ENCODE assay signal across 9 mouse cellular contexts in the genomic region with DNA sequence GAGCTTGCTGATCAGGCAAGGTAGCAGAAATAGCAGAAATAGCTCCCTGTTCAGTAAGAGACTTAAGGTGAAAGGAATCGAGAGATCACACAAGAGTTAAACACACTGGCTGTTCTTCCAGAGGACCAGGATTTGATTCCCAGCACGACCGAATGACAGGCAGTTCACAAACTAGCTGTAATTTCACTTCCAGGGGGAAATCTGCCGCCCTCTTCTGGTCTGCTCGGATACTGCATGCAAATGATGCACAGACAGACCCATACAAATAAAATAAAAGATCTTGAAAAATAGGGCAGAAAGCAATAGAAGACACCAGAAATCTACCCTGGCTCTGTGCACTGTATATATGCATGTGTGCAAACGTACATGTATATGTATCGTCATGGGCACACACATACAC. TPM values are rescaled to one million over a fixed set of nuclear protein-coding genes. Genes with fewer than 3 reads are reported as not detected.
DNase-seq lines count a peak whose midpoint lies in the region; ATAC-seq and TF ChIP-seq lines count a peak whose summit lies in the region.
"Had no signal": no experiment of that assay in that cellular context is flagged by ENCODE, and none has a peak within 500 bp of the region (broad histone marks: within the 10 kb centered on the region; RNA-seq: fewer than 3 reads in every experiment).

No protein-coding gene starts in this region.

- no peak overlapping the region for H3K9ac ChIP-seq in intestine, postnatal 0 days (ENCODE audit: low read depth, low read length)
- H3K9ac ChIP-seq in intestine, embryonic 15.5 days, result no peak overlapping the region
- no peak overlapping the region for H3K9ac ChIP-seq in ES-Bruce4 (ENCODE audit: low read depth, poor library complexity, severe bottlenecking)
- H3K9ac ChIP-seq in forebrain, embryonic 13.5 days, result no peak overlapping the region
- H3K9ac ChIP-seq: lung, embryonic 15.5 days had no signal

- H3K4me2 ChIP-seq in intestine, postnatal 0 days (replicated peaks; ENCODE audit: low read depth), result no peak overlapping the region
- no peak overlapping the region for H3K4me2 ChIP-seq in intestine, embryonic 15.5 days (replicated peaks)
- no peak overlapping the region for H3K4me2 ChIP-seq in forebrain, embryonic 13.5 days
- H3K4me2 ChIP-seq: lung, embryonic 15.5 days had no signal

- no peaks in the 10 kb centered on the region for H3K27me3 ChIP-seq in intestine, postnatal 0 days (replicated peaks; ENCODE audit: control insufficient read depth, insufficient read depth, low read length)
- no peaks in the 10 kb centered on the region for H3K27me3 ChIP-seq in intestine, embryonic 15.5 days (replicated peaks)
- H3K27me3 ChIP-seq in ES-Bruce4 (ENCODE audit: control insufficient read depth, insufficient read depth, low read length, poor library complexity, severe bottlenecking), result no peaks in the 10 kb centered on the region
- H3K27me3 ChIP-seq in forebrain, embryonic 13.5 days, result no peaks in the 10 kb centered on the region
- H3K27me3 ChIP-seq: lung, embryonic 15.5 days had no signal

- H3K9me3 ChIP-seq in intestine, postnatal 0 days (ENCODE audit: control insufficient read depth), result no peaks in the 10 kb centered on the region
- H3K9me3 ChIP-seq in intestine, embryonic 15.5 days, result no peaks in the 10 kb centered on the region
- H3K9me3 ChIP-seq in ES-Bruce4 (replicated peaks; ENCODE audit: control insufficient read depth, insufficient read depth, low read length, poor library complexity, severe bottlenecking), result no peaks in the 10 kb centered on the region
- no peaks in the 10 kb centered on the region for H3K9me3 ChIP-seq in forebrain, embryonic 13.5 days (replicated peaks)
- H3K9me3 ChIP-seq: lung, embryonic 15.5 days had no signal

- H3K27ac ChIP-seq in intestine, postnatal 0 days (ENCODE audit: low read depth, low read length), result no peak overlapping the region
- H3K27ac ChIP-seq in intestine, embryonic 15.5 days, result no peak overlapping the region
- no peak overlapping the region for H3K27ac ChIP-seq in ES-Bruce4 (ENCODE audit: insufficient read depth, low read length)
- no peak overlapping the region for H3K27ac ChIP-seq in forebrain, embryonic 13.5 days
- H3K27ac ChIP-seq: lung, embryonic 15.5 days had no signal

- H3K4me1 ChIP-seq in intestine, postnatal 0 days (replicated peaks; ENCODE audit: control insufficient read depth, insufficient read depth, low read length), result no peaks in the 10 kb centered on the region
- peaks cover 4% of the 10 kb centered on the region for H3K4me1 ChIP-seq in intestine, embryonic 15.5 days (replicated peaks)
- no peaks in the 10 kb centered on the region for H3K4me1 ChIP-seq in ES-Bruce4 (ENCODE audit: control insufficient read depth, insufficient read depth, low read length)
- peaks cover 14% of the 10 kb centered on the region for H3K4me1 ChIP-seq in forebrain, embryonic 13.5 days

- no peak overlapping the region for H3K4me3 ChIP-seq in intestine, postnatal 0 days (ENCODE audit: low read depth, low read length)
- no peak overlapping the region for H3K4me3 ChIP-seq in intestine, embryonic 15.5 days (replicated peaks)
- no peak overlapping the region for H3K4me3 ChIP-seq in ES-Bruce4 (ENCODE audit: low read depth, low read length)
- H3K4me3 ChIP-seq in forebrain, embryonic 13.5 days, result no peak overlapping the region
- H3K4me3 ChIP-seq: lung, embryonic 15.5 days had no signal

- no peak for ATAC-seq in intestine, postnatal 0 days
- no peak for ATAC-seq in intestine, embryonic 15.5 days
- no peak for ATAC-seq in forebrain, embryonic 13.5 days

- no peaks in the 10 kb centered on the region for H3K36me3 ChIP-seq in intestine, postnatal 0 days (ENCODE audit: control insufficient read depth, insufficient read depth)
- no peaks in the 10 kb centered on the region for H3K36me3 ChIP-seq in intestine, embryonic 15.5 days
- H3K36me3 ChIP-seq in ES-Bruce4 (ENCODE audit: control insufficient read depth, insufficient read depth, low read length, poor library complexity, severe bottlenecking), result no peaks in the 10 kb centered on the region
- no peaks in the 10 kb centered on the region for H3K36me3 ChIP-seq in forebrain, embryonic 13.5 days (ENCODE audit: poor library complexity, severe bottlenecking)
- H3K36me3 ChIP-seq: lung, embryonic 15.5 days had no signal

- DNase-seq in 416B (ENCODE audit: low read depth), result peak; percentile 66
- DNase-seq in lung, postnatal 10 days, result peak; percentile 35
- DNase-seq in layer of hippocampus, postnatal 10 days (ENCODE audit: low spot score in 2 of 2), result no peak
- DNase-seq in gastrocnemius, postnatal 10 days, result no peak

- peak; percentile 65 for TF ChIP-seq CTCF in intestine, postnatal 0 days (IDR thresholded peaks at IDR 0.05; ENCODE audit: low read depth)
- TF ChIP-seq CTCF in ES-Bruce4 (IDR thresholded peaks at IDR 0.05; ENCODE audit: low read depth, low read length), result peak; percentile 45

- TF ChIP-seq EP300 in ES-Bruce4 (IDR thresholded peaks at IDR 0.05; ENCODE audit: insufficient read depth, low read depth, low read length), result no peak

- TF ChIP-seq POLR2A in ES-Bruce4 (IDR thresholded peaks at IDR 0.05; ENCODE audit: insufficient read depth, low read length), result no peak

- WGBS in intestine, postnatal 0 days, result 53% methylated on average over 7 of the region's 7 CpGs
- WGBS in intestine, embryonic 15.5 days, result 55% methylated on average over 7 of the region's 7 CpGs
- 50% methylated on average over 7 of the region's 7 CpGs for WGBS in forebrain, embryonic 13.5 days

RNA-seq across cellular contexts. Expression of gene Ift22, which starts 2.3 kb away (rescaled TPM):
- 24.7 and 25.2 TPM in 2 replicates for polyA plus RNA-seq in intestine, postnatal 0 days (2015; fragmentation: Nextera tagmentation; extraction: Ambion mirVana)
- polyA plus RNA-seq in intestine, embryonic 15.5 days (2015; fragmentation: Nextera tagmentation; extraction: Ambion mirVana), result 54.4 and 55.0 TPM in 2 replicates
- 9.3 and 10.1 TPM in 2 replicates for polyA plus RNA-seq in ES-Bruce4 (2011; ENCODE audit: insufficient read depth, insufficient read length, low read depth, missing spikeins)
- 10 to 100 TPM; 68.9 to 70.8 TPM for total RNA-seq in layer of hippocampus, postnatal 10 days (2021)
- 1 to 10 TPM; 7.3 to 8.3 TPM for total RNA-seq in gastrocnemius, postnatal 10 days (2021)
- 123 and 126 TPM in 2 replicates for polyA plus RNA-seq in forebrain, embryonic 13.5 days (2015; fragmentation: Nextera tagmentation; extraction: Ambion mirVana)

RNA-seq across cellular contexts. Expression of gene Col26a1, which starts 22.6 kb away (rescaled TPM):
- polyA plus RNA-seq in intestine, postnatal 0 days (2015; fragmentation: Nextera tagmentation; extraction: Ambion mirVana), result 2.2 and 2.7 TPM in 2 replicates
- polyA plus RNA-seq in intestine, embryonic 15.5 days (2015; fragmentation: Nextera tagmentation; extraction: Ambion mirVana), result 9.6 and 10.8 TPM in 2 replicates
- 0.52 and 2.2 TPM in 2 replicates for polyA plus RNA-seq in ES-Bruce4 (2011; ENCODE audit: insufficient read depth, insufficient read length, low read depth, missing spikeins)
- total RNA-seq in layer of hippocampus, postnatal 10 days (2021), result 10 to 100 TPM; 19.0 to 20.7 TPM
- 10 to 100 TPM; 24.4 to 28.0 TPM for total RNA-seq in gastrocnemius, postnatal 10 days (2021)
- 10.7 and 10.9 TPM in 2 replicates for polyA plus RNA-seq in forebrain, embryonic 13.5 days (2015; fragmentation: Nextera tagmentation; extraction: Ambion mirVana)

RNA-seq across cellular contexts. Expression of gene Fis1, which starts 47.4 kb away (rescaled TPM):
- 318 and 324 TPM in 2 replicates for polyA plus RNA-seq in intestine, postnatal 0 days (2015; fragmentation: Nextera tagmentation; extraction: Ambion mirVana)
- 258 and 259 TPM in 2 replicates for polyA plus RNA-seq in intestine, embryonic 15.5 days (2015; fragmentation: Nextera tagmentation; extraction: Ambion mirVana)
- polyA plus RNA-seq in ES-Bruce4 (2011; ENCODE audit: insufficient read depth, insufficient read length, low read depth, missing spikeins), result 87.8 and 97.5 TPM in 2 replicates
- total RNA-seq in layer of hippocampus, postnatal 10 days (2021), result 100 to 1,000 TPM; 196 to 209 TPM
- total RNA-seq in gastrocnemius, postnatal 10 days (2021), result 100 to 1,000 TPM; 151 to 154 TPM
- 350 and 357 TPM in 2 replicates for polyA plus RNA-seq in forebrain, embryonic 13.5 days (2015; fragmentation: Nextera tagmentation; extraction: Ambion mirVana)

Comparison
In these comparisons a context has a peak if more than half of its experiments do, and no peak if none do; other contexts are left out.
1. DNase-seq: peak in 416B (single experiment) and lung, postnatal 10 days (single experiment); none in layer of hippocampus, postnatal 10 days (0 of 2) and gastrocnemius, postnatal 10 days (single experiment).